Mouse (Mus musculus) right cerebral cortex, postnatal 4 days (tissue): ENCODE measurements around the gene Tapbp.
A peak's percentile ranks its signal among the peaks of the same experiment; 100 is the strongest.
"Not testable (repeated sequence)": the region's sequence is repeated elsewhere in the genome, so short reads cannot be mapped to it uniquely, and the experiment has no call there.

Experiments used
- DNase-seq: peaks from one replicate; pipeline ENCODE4 v3.0.0-alpha.2; 2022

Tapbp gene

DNA sequence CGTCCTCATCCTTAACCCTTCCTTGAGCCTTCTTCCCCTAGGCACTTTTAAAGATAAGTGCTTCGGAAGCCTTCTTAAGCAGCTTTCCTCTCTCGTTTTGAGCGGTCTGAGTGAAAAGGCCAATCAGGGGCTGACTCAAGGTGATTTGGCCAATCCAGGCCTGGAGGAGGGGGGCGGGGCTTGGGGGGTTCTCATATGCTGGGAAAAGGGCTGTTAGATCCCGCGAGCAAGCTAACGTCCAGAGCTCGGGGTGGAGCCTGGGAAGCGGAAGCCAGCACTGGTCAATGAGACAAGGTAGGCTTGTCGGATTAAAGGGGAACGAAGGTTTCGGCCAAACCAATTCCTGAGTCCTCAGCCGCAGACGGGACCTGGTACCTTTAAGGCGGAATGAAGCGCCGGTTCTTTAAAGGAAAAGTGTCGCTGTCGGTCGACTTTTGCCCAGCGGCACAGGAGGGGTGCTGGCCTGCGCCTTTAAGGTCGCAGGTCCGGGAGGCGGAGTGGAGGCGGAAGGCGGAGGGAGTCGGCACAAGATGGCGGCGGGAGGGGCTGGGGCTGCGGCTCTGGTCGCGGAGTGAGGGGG is at the start of gene Tapbp, which contains the start of gene Zbtb22:
Gene Tapbp (plus strand): TSS at position 229 of the 580 bp plus-strand sequence.
Gene Zbtb22 (plus strand): TSS at position 234 of the 580 bp plus-strand sequence.
- DNase-seq, result peak; percentile 93

DNA sequence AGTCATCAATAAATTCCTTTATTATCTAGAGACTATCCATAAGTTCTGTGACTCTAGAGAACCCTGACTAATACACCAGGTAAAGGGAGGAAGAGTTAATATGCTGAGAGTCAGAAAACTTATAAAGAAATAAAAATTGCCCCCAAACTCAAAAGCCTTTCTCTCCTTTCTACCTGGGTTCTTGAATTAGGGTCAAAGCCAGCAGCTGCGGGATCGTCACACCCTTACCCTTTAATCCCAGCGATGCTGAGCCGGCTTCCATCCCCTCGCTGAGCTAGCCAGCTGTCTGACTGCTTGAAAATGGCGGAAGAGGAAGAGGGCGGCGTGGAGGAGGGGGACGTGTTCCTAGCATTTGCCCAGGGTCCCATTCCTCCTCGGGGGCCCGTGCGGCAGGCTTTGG is 42.2 kb upstream of the Tapbp start, which contains the start of gene Gm7029:
Gene Gm7029 (plus strand): TSS at position 301 of the 400 bp plus-strand sequence.
- not testable (repeated sequence) for DNase-seq

DNA sequence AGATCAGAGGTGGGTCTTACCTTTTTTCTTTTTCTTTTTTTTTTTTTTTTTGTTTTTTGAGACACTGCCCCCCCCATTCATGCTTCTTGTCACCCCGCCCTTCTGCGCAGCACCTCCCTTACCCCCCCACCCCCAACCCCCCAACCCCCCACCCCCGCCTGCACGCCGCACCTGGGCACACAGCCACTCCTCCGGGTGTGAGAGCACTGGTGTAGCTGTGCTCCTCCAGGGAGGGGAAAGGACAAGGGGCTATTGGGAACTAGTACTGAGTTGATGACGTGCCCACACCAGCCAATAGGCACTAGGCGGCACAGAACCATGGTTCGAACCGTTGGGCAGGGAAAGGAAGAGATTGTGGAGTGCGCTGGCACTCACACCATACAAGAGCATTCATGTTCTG is 41.3 kb upstream of the Tapbp start:
- DNase-seq, result peak; percentile 10

DNA sequence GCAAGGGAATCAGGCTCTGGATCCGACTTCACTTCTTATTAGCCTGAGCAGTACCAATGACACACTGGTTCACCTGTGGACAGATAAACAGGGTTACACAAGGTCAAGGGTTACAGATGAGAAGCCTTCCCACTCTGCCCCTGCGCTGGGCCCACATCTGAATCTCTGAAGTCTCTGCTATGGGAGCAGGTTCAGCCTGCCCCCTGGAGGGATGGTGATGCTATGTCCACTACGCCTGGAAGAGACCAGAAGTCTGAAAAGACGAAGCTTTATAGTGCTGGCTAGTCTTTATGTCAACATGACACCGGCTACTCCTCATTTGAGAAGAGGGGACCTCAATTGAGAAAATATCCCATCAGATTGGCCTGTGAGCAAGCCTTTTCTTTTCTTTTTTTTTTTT is 39.9 kb upstream of the Tapbp start:
- not testable (repeated sequence) for DNase-seq

DNA sequence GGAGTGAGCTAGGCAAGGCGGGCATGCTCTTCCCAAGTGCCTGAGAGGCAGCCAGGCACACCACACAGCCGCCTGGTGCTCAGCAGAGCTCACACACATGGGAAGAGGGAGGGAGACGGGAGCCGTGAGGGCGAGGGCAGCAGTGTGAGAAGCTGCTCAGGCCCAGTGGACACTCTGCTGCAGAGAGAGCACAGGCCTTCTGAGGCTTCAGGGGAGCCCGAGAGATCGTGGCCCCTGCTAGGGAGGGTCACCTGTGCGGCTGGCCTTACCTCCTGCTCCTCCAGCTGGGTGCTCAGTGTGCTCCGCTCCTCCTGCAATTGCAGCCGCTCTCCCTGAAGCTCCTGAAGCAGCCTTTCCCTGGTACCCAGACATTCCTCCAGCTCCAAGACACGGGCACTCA is 31.4 kb upstream of the Tapbp start:
- not testable (repeated sequence) for DNase-seq

DNA sequence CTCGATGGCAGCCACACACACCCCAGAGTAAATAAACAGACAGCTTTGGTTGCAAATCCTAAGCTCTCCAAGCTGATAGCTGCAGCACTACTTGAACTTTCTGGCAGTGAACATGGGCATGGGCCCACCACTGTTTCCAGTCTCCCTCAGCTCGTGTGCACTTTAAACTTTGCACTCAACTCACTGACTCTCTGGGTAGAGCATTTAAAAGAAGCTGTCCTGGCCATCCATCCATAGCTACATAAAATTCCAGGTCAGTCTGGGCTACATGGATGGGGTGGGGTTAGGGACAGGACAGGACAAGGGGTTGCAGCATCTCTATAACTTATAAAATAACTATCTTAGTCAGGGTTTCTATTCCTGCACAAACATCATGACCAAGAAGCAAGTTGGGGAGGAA is 27.9 kb upstream of the Tapbp start:
- not testable (repeated sequence) for DNase-seq

DNA sequence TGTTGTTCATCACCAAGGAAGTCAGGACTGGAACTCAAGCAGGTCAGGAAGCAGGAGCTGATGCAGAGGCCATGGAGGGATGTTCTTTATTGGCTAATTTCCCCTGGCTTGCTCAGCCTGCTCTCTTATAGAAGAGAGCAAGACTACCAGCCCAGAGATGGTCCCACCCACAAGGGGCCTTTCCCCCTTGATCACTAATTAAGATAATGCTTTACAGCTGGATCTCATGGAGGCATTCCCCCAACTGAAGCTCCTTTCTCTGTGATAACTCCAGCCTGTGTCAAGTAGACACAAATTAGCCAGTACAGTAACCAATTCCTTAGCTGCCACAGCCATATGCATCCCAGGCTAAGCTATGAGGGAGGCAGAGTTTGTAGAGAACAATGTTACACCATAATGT is 27.5 kb upstream of the Tapbp start:
- DNase-seq, result not testable (repeated sequence)

DNA sequence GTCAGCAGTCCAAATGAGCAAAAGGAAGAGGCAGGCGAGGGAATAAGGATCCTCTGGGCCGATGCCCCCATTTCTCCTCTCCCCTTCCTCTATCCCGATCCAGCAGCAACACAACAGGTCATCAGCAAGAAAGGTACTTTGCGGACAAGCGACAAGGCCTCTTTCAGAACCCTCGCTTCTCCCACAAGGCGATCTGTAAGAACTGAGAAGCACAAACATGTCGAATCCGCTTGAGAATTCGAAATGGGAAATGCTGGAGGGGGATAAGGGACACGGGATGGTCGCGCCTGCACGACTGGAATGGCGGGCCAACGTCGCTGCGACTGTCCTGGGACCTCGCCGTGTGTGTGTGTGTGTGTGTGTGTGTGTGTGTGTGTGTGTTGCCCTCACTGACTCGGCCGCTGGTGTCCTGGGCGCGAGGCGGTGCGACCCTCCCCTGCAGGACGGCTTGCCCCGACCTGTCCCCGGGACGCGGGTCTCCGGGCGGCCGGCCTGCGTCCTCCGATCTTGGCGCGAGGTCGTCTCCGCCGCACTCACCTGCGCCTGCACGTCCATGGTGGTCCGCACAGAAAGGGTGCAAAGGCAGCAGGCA is 25.7 kb upstream of the Tapbp start:
- not testable (repeated sequence) for DNase-seq

DNA sequence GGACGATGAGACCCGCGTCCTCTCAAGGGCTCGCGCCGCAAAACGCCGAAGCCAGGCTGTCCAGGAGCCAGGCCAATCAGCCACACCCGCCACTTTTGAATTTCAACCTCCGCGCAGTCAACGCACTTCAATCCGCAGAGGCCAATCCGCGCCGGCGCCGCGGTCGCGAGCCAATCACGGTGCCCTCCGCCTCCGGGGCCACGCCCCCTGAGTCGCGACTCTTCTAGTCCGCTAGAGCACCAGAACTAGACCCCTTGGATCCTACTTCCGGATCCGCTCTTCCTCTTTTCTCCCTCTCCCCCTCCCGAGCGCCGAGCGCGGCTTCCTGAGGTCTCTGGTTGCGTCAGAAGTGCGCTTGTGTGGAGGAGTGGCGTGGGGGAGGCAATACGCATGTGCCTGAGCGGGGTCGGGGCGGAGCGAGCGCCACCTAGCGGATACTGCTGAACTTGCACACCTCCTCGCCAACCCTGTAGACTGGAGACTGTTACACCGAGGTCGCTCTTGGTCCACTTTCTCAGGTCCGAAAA is 25.1 kb upstream of the Tapbp start, which contains the start of gene Kifc1:
Gene Kifc1 (minus strand): TSS at position 129 of the 527 bp plus-strand sequence.
- peak; percentile 100 for DNase-seq

DNA sequence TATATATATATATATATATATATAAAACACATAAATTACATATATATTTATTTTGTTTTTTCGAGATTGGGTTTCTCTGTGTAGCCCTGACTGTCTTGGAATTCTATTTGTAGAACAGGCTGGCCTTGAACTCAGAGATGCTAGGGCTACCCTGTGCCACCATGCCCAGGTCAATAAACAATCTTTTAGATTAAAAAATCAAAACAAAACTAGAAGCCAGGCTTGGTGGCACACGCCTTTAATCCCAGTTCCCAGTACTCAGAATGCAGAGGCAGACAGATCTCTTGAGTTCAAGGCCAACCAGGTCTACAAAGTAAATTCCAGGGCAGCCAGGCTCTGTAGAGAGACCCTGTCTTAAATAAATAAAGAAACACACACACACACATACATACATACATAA is 24.3 kb upstream of the Tapbp start:
- DNase-seq, result no peak

DNA sequence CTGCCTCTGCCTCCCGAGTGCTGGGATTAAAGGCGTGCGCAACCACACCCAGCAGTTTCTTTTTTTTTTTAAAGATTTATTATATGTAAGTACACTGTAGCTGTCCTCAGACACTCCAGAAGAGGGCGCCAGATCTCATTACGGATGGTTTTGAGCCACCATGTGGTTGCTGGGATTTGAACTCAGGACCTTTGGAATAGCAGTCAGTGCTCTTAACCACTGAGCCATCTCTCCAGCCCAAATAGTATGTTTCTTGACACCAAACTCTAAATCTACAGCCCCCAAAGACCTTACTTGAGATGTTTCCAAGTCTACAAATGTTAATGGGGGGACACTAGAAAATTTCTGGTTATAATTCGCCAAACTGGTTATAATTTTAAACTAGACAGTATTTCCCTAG is 23.8 kb upstream of the Tapbp start:
- not testable (repeated sequence) for DNase-seq

DNA sequence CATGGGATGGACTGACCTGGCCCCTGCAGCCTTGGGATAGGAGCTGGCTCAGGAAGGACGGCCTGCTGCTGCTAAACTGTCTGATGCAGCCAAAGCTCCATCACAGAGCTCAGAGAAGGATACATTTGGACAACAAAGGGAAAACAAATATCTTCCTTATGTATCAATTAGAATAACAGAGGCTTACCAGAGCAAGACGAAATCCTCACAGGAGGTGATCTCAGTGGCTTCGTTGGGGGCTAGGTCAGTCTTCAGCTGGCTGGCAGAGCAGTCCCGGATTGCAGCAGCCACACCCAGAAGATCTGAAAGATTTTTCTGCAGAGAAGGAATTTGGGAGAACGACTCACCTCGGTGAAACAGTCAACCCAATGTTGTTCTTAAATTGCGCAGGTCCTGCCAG is 23.3 kb upstream of the Tapbp start:
- no peak for DNase-seq

DNA sequence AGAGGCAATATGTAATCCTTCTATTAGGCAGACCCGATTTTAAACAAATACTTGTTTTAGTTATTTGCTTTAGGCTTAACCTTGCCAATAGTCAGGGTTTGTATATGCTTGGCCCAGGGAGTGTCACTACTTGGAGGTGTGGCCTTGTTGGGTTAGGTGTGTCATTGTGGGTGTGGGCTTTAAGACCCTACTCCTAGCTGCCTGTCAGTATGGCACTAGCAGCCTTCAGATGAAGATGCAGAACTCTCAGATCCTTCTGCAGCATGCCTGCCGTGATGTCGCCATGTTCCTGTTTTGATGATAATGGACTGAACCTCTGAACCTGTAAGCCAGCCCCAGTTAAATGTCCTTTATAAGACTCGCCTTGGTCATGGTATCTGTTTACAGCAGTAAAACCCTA is 22.7 kb upstream of the Tapbp start:
- DNase-seq, result not testable (repeated sequence)

DNA sequence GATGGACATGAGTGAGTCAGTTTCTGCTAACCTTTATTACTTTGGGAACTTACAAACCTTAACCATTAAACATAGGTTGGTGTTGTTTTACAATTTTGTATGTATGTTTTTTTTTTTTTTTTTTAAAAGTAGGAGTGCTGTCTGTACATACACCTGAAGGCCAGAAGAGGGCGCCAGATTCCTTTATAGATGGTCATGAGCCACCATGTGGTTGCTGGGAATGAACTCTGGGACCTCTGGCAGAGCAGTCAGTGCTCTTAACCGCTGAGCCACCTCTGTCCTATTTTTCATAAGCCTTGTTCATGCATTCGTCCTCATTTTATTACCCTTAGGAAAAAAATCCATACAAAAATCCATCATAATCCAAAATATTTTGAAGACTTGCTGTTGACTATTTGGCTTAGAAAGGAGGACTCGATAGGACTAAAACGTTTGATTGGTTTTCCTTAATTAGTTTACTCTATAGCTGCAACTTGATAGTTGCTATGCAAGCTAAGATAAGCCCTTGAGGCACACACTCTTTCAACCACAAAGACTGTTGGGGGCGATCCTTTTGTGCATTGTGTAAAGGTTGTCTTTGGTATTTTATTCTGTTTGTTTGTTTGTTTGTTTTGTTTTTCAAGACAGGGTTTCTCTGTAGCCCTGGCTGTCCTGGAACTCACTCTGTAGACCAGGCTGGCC is 18.4 kb upstream of the Tapbp start:
- no peak for DNase-seq

DNA sequence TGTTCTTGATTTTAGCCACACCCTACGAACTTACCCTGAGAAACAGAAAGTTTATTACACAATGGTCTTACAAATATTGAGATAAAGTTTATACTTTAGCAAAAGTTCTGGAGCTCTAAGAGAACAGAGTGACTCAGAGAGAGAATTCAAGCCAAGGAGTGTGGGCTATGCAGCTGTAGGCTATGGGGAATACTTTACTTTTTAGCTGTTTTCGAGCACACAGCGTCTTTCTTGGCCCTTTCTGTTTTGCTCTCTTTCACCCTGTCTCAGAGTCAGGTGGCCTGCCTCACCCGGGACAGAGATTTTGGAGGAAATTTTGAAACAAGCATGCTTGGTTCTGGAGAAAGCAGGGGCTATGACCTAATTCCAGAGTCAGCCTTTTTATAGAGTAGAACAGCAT is 17.5 kb upstream of the Tapbp start:
- not testable (repeated sequence) for DNase-seq

DNA sequence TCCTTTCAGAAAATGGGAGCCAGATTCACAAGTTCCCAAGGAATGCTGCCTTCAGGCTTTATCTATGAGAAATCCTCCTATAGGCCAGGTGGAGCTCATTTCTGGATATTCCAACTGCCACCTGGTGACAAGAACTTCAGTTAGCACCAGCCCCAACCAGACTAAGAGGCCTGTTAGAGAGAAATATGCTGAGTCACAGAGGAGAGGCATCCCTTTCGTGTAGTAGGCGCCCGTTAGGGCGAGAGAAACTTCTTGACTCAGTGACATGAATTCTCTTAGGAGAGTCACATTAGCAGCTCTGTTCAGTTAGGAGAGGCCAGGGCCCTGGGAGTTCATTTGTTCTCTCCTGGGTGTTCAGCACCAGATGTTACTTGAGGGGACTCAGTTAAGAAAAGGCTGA is 16.1 kb upstream of the Tapbp start:
- DNase-seq, result no peak

DNA sequence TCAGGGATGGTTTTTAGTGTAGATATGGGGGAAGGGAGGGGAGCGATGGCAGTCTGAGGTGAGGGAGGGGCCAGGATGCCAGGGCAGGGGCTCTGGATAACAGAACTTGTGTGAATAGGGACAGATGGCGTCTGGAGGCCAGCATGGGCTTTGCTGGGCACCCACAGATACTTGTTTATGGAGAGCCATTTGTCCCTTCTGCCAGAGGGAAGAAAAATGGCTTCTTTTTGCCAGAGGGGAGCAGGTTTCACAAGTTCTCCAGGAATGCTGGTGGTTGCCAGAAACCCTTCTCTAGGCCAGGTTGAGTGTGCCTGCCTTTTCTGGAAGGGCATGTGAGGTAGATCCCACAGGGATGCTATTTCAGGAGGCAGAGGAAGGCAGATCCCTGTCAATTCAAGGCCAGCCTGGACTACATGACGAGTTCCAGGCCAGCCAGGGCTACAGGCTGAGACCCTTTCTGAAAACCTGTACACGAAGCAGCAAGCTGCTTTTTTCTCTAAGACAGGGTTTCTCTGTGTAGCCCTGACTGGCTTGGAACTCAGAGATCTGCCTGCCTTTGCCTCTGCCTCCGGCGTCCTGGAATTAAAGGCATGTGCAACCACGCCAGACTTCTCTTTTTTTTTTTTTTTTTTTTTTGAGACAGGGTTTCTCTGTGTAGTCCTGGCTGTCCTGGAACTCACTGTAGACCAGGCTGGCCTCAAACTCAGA is 15.3 kb upstream of the Tapbp start:
- no peak for DNase-seq

DNA sequence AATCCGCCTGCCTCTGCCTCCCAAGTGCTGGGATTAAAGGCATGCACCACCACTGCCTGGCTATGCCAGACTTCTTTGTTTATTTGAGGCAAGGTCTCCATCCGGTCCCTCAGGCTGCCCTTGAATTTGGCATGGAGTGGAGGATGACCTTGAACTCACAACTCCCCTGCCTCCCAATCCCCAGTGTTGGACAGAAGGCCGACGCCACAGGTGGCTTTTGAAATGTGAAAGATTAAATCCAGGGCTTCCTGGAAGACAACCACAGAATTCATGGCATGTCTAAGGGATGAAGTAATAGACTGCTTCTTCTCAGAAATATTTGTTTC is 14.7 kb upstream of the Tapbp start:
- DNase-seq, result no peak

DNA sequence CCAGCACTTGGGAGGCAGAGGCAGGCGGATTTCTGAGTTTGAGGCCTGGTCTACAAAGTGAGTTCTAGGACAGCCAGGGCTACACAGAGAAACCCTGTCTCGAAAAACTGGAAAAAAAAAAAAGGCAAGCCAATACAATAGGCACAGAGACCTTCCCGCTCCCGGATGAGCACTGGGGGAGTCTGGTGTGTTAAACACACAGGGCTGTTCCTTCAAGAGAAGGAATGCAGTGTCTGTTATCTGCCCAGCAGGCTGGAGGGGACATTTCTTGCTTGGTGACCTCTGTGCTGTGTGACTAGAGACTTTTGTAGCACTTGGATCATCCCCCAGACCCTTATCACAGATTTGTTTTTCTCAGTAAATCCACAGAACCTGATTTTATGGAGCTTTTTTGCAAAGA is 14.0 kb upstream of the Tapbp start:
- no peak for DNase-seq

DNA sequence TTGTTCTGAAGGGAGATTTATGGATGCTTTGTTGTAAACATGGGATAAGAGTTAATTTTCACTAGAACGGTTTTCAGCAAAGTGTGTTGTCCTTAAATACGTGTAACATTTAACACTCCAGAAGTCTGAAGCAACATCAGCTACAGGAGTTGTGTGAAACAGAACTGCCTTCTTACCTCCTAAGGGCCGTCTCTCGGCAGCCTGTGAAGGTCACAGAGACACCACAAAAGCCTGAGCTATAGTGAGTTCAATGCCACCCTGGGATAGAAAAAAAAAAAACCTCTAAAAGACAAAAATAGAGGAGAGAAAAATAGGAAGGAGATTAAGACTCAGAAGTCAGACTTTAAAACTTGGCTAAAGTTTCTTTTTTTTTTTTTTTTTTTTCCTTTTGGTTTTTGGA is 13.6 kb upstream of the Tapbp start:
- DNase-seq, result no peak

DNA sequence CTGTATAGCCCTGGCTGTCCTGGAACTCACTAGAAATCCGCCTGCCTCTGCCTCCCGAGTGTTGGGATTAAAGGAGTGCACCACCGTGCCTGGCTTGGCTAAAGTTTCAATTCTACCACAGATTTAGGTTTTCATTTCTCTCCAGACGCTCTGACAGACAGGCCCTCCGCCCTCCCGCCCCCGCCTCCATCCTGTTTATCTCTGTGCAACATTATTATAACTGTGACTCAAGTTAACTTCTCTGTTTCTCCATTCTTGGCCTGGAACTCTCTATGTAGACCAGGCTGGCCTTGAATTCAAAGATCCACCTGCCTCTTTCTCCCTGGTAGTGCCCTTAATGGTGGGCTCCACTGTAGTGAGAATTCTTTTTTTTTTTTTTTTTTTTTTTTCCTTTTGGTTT is 13.2 kb upstream of the Tapbp start:
- no peak for DNase-seq

DNA sequence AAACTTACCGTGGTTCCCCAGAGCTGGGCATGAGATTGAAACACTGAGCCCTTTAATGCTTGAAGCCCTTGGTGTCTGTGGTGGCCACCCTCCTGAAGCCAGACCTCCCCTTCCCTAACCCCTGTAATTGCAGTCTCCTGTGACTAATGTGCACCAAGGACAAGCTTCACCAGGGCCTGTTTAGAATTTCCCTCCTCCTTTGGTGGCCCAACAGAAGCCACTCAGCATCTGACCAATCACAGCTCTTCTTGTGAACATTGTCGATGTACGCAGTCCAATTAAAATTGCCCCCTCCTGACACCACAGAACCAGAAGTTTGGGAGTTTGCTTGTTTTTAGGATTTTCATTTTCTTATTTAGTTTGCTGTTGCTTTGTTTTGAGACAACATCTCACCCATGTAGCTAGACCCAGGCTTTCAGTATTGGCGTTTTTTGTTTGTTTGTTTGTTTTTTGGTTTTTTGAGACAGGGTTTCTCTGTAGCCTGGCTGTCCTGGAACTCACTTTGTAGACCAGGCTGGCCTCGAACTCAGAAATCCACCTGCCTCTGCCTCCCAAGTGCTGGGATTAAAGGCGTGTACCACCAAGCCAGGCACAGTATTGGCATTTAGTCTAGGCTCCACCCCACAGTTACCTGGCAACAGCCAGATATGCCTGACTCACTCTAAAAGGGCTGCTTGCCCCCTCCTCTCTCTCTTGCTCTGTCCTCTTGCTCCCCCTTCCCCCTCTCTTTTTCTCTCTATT is 11.6 kb upstream of the Tapbp start:
- not testable (repeated sequence) for DNase-seq

DNA sequence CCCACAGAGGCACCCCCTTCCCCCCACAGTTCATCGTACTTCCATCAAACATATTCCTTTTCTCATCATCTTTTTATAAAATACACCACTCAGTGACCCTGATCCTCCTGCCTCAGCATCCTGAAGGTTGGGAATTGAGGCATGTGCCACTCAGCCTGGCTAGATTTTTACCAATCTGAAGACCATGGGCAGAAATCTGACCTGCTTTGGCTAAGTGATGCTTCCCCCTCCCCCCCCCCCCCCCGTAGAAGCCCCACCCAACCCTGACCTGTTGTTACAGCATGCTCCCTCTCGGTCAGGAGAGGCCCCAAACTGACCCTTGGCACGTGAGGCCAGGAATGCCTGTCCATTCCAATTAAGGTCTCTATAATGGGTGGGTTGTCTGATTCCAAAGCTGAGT is 10.9 kb upstream of the Tapbp start, which contains the start of gene Platr17:
Gene Platr17 (plus strand): TSS at position 301 of the 400 bp plus-strand sequence.
- not testable (repeated sequence) for DNase-seq
